Comparison of ENCODE assay signal across 8 mouse cellular contexts in the genomic region with DNA sequence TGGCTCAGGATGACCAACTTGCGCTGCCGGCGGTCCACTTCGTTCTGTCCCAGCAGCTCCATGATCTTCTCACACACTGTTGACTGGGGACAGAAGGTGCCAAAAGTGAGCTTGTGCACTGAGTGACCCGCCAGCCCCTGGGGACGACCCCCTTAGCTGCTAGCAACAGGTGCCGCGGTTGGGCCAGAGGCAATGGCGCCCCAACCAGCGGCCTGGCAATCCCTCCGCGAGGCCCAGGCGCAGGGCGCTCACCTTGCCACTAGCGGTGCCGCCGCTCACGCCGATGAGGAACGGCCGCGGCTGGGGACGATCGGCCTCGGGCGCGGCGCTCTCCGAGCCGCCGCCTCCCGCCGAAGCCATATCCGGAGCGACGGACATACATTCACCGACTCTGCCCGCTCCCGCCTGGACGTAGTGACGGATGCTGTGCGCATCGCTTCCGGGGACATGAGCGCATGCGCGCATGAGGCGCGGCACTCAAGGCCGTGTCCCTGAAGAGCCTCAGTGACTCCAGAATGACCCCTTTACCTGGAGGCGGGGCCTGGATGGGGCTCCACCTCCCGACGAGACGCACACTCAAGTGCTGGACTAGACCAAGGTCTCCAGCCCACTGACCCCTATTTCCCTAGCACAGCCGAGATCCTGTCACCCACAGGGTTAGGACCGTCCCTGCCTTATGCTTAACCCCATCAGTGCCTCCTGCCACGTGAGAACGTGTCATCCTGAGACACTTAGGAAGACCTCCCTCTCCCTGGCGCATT. TPM values are rescaled to one million over a fixed set of nuclear protein-coding genes. Genes with fewer than 3 reads are reported as not detected.
DNase-seq lines count a peak whose midpoint lies in the region; ATAC-seq lines count a peak whose summit lies in the region.

Uck1 (minus strand) TSS at position 503 of the 761 bp plus-strand sequence.

- peak within 1 kb of the TSS; percentile 74 for H3K4me2 ChIP-seq in forebrain, embryonic 11.5 days (ENCODE audit: low read depth, low read length, severe bottlenecking)
- H3K4me2 ChIP-seq in heart, embryonic 16.5 days (ENCODE audit: low read depth, low read length) = peak within 1 kb of the TSS; percentile 83
- H3K4me2 ChIP-seq in liver, embryonic 15.5 days = peak within 1 kb of the TSS; percentile 85
- peak within 1 kb of the TSS; percentile 80 for H3K4me2 ChIP-seq in neural tube, embryonic 12.5 days (replicated peaks)

- 2% methylated on average over 59 of the region's 59 CpGs for WGBS in forebrain, embryonic 11.5 days
- WGBS in heart, embryonic 16.5 days = 1% methylated on average over 59 of the region's 59 CpGs
- under 1% methylated on average over 59 of the region's 59 CpGs for WGBS in liver, embryonic 15.5 days (ENCODE audit: insufficient replicate concordance)
- WGBS in neural tube, embryonic 12.5 days = 2% methylated on average over 59 of the region's 59 CpGs

- H3K9me3 ChIP-seq in forebrain, embryonic 11.5 days (ENCODE audit: control insufficient read depth, low read length) = no peaks in the 10 kb centered on the region
- H3K9me3 ChIP-seq in heart, embryonic 16.5 days (replicated peaks; ENCODE audit: control insufficient read depth, low read length) = no peaks in the 10 kb centered on the region
- H3K9me3 ChIP-seq in liver, embryonic 15.5 days (replicated peaks) = no peaks in the 10 kb centered on the region
- H3K9me3 ChIP-seq in neural tube, embryonic 12.5 days = no peaks in the 10 kb centered on the region

- DNase-seq in c-Kit-negative CD71-positive TER-119-positive erythroid progenitor cells, embryonic 14.5 days (ENCODE audit: low read depth, low spot score) = peak; percentile 87
- peak; percentile 92 for DNase-seq in forebrain, embryonic 11.5 days (ENCODE audit: low spot score)
- peak; percentile 94 to 95 for DNase-seq in kidney, postnatal 36 days
- DNase-seq in telencephalon, adult 2 months (ENCODE audit: low read depth, low spot score) = peak; percentile 85

- no peaks in the 10 kb centered on the region for H3K27me3 ChIP-seq in forebrain, embryonic 11.5 days (ENCODE audit: control insufficient read depth, insufficient read depth, low read length)
- H3K27me3 ChIP-seq in heart, embryonic 16.5 days (ENCODE audit: control insufficient read depth, insufficient read depth, low read length) = no peaks in the 10 kb centered on the region
- no peaks in the 10 kb centered on the region for H3K27me3 ChIP-seq in liver, embryonic 15.5 days
- H3K27me3 ChIP-seq in neural tube, embryonic 12.5 days (replicated peaks) = no peaks in the 10 kb centered on the region

- H3K4me1 ChIP-seq in forebrain, embryonic 11.5 days (replicated peaks; ENCODE audit: control insufficient read depth, insufficient read depth, low read length) = peaks cover 8% of the 10 kb centered on the region; the same call in 1 of the 2 replicates
- H3K4me1 ChIP-seq in heart, embryonic 16.5 days (ENCODE audit: control insufficient read depth, insufficient read depth, low read length) = peaks cover 7% of the 10 kb centered on the region
- peaks cover 19% of the 10 kb centered on the region for H3K4me1 ChIP-seq in liver, embryonic 15.5 days (replicated peaks)
- peaks cover 11% of the 10 kb centered on the region for H3K4me1 ChIP-seq in neural tube, embryonic 12.5 days

- H3K36me3 ChIP-seq in forebrain, embryonic 11.5 days (ENCODE audit: control insufficient read depth, insufficient read depth, low read length) = peaks cover 5% of the 10 kb centered on the region; the same call in 1 of the 2 replicates
- H3K36me3 ChIP-seq in heart, embryonic 16.5 days (ENCODE audit: control insufficient read depth, insufficient read depth) = peaks cover 17% of the 10 kb centered on the region
- H3K36me3 ChIP-seq in liver, embryonic 15.5 days (replicated peaks) = peaks cover 25% of the 10 kb centered on the region
- H3K36me3 ChIP-seq in neural tube, embryonic 12.5 days = peaks cover 31% of the 10 kb centered on the region

- peak within 1 kb of the TSS; percentile 89 for H3K4me3 ChIP-seq in forebrain, embryonic 11.5 days (ENCODE audit: low read depth, low read length)
- peak within 1 kb of the TSS; percentile 78 for H3K4me3 ChIP-seq in heart, embryonic 16.5 days (ENCODE audit: low read length)
- peak within 1 kb of the TSS; percentile 87 for H3K4me3 ChIP-seq in liver, embryonic 15.5 days (replicated peaks)
- peak within 1 kb of the TSS; percentile 76 for H3K4me3 ChIP-seq in neural tube, embryonic 12.5 days

- H3K9ac ChIP-seq in forebrain, embryonic 11.5 days (ENCODE audit: low read length) = peak within 1 kb of the TSS; percentile 84
- H3K9ac ChIP-seq in heart, embryonic 16.5 days (ENCODE audit: low read length) = peak within 1 kb of the TSS; percentile 80
- peak within 1 kb of the TSS; percentile 86 for H3K9ac ChIP-seq in liver, embryonic 15.5 days
- peak within 1 kb of the TSS; percentile 77 for H3K9ac ChIP-seq in neural tube, embryonic 12.5 days

- no peak within 1 kb of the TSS for H3K27ac ChIP-seq in forebrain, embryonic 11.5 days (ENCODE audit: low read depth, low read length)
- H3K27ac ChIP-seq in heart, embryonic 16.5 days (ENCODE audit: low read length) = peak within 1 kb of the TSS; percentile 41; the same call in 1 of the 2 replicates
- H3K27ac ChIP-seq in liver, embryonic 15.5 days (replicated peaks) = peak within 1 kb of the TSS; percentile 78
- peak within 1 kb of the TSS; percentile 11; the same call in 1 of the 2 replicates for H3K27ac ChIP-seq in neural tube, embryonic 12.5 days

- ATAC-seq in CD4-positive, CD25-positive, alpha-beta regulatory T cell, adult 4 months = peak; percentile 94
- peak; percentile 90 for ATAC-seq in forebrain, embryonic 11.5 days (replicated peaks; ENCODE audit: low FRiP score)
- ATAC-seq in heart, embryonic 16.5 days (replicated peaks; ENCODE audit: extremely low read depth, insufficient read depth, low FRiP score) = peak; percentile 95
- ATAC-seq in liver, embryonic 15.5 days (ENCODE audit: insufficient read depth) = peak; percentile 92
- ATAC-seq in neural tube, embryonic 12.5 days (ENCODE audit: low FRiP score, low read depth) = peak; percentile 89

RNA-seq across cellular contexts. Expression of gene Uck1, which starts in this region (rescaled TPM):
- polyA plus RNA-seq in CD4-positive, CD25-positive, alpha-beta regulatory T cell, adult 4 months (2017; shearing (Covaris generic)) = 10 to 100 TPM; 33.3 to 42.0 TPM
- polyA plus RNA-seq in forebrain, embryonic 11.5 days (2014; fragmentation: Nextera tagmentation; extraction: Ambion mirVana) = 78.4 and 89.0 TPM in 2 replicates
- polyA plus RNA-seq in heart, embryonic 16.5 days (2015; fragmentation: Nextera tagmentation; extraction: Ambion mirVana) = 45.7 TPM in 2 replicates
- 24.9 and 33.4 TPM in 2 replicates for polyA plus RNA-seq in liver, embryonic 15.5 days (2015; fragmentation: Nextera tagmentation; extraction: Ambion mirVana)
- polyA plus RNA-seq in neural tube, embryonic 12.5 days (2016; fragmentation: Nextera tagmentation; extraction: Ambion mirVana) = 74.0 and 74.8 TPM in 2 replicates
